Mouse (Mus musculus) heart, embryonic 13.5 days (tissue): ENCODE measurements around the gene 9130230L23Rik. TPM values are rescaled to one million over a fixed set of nuclear protein-coding genes. Genes with fewer than 3 reads are reported as not detected.

Source experiments
- ATAC-seq: fragments of 200-750 bp; cut with Nextera tagmentation; 2 replicates; pipeline ENCODE4 v1.8.0; 2017; ENCODE audit warnings: moderate TSS enrichment; ENCODE audit not compliant: insufficient number of reproducible peaks, low FRiP score, low TSS enrichment; ENCODE audit errors: extremely low read depth
- H3K27ac ChIP-seq: fragments of 300-500 bp; sonication (generic); replicated peaks from 2 replicates; pipeline ENCODE4 v1.5.1; 2015; ENCODE audit warnings: moderate library complexity, mild to moderate bottlenecking, inconsistent platforms
- H3K27me3 ChIP-seq: fragments of 300-500 bp; sonication (generic); replicated peaks from 2 replicates; pipeline ENCODE4 v1.6.1; 2015; ENCODE audit warnings: mild to moderate bottlenecking, inconsistent platforms
- H3K36me3 ChIP-seq: fragments of 300-500 bp; sonication (generic); 2 replicates; pipeline ENCODE4 v1.6.1; 2015; ENCODE audit warnings: mild to moderate bottlenecking, inconsistent platforms
- H3K4me1 ChIP-seq: fragments of 300-500 bp; sonication (generic); 2 replicates; pipeline ENCODE4 v1.6.1; 2015; ENCODE audit warnings: inconsistent platforms
- H3K4me2 ChIP-seq: fragments of 300-500 bp; sonication (generic); 2 replicates; pipeline ENCODE4 v1.6.1; 2015; ENCODE audit warnings: inconsistent platforms, mild to moderate bottlenecking, moderate library complexity
- H3K4me3 ChIP-seq: fragments of 300-500 bp; sonication (generic); 2 replicates; pipeline ENCODE4 v1.5.1; 2015; ENCODE audit warnings: moderate library complexity, mild to moderate bottlenecking, inconsistent platforms
- H3K9ac ChIP-seq: fragments of 300-500 bp; sonication (generic); 2 replicates; pipeline ENCODE4 v1.6.1; 2015; ENCODE audit warnings: inconsistent platforms, mild to moderate bottlenecking, moderate library complexity
- H3K9me3 ChIP-seq: fragments of 300-500 bp; sonication (generic); 2 replicates; pipeline ENCODE4 v1.6.1; 2016; ENCODE audit warnings: inconsistent platforms
- WGBS: fragments of 180-500 bp; shearing (Covaris S2); methylation state at CpG from one replicate; pipeline ENCODE4 v1.1.7; 2015; ENCODE audit warnings: mixed read lengths; 5-methylcytosine and 5-hydroxymethylcytosine counted together
- polyA plus RNA-seq: library from polyadenylated mRNA; unstranded; fragments of >200 nt; fragmentation: Nextera tagmentation; extraction: Ambion mirVana; gene quantifications from 2 replicates; pipeline ENCODE4 v1.2.1, GENCODE M21; 2015

The 9130230L23Rik gene
- polyA plus RNA-seq, 1 experiment from 2014 or later = not detected

GRCm38 (mm10) chr5:65950679-65951512, 53.2 kb downstream of the 9130230L23Rik start:
- no peak for ATAC-seq
- Histone ChIP-seq H3K4me2 (no peak overlapping the region), H3K4me3 (no peak overlapping the region), H3K4me1 (peaks cover 11% of the 10 kb centered on the region), H3K27me3 (no peaks in the 10 kb centered on the region), H3K36me3 (no peaks in the 10 kb centered on the region), H3K27ac (no peak overlapping the region), H3K9ac (no peak overlapping the region), H3K9me3 (no peaks in the 10 kb centered on the region)
- WGBS = 74% methylated on average over 18 of the region's 18 CpGs

- no peaks in the 10 kb centered on the region for H3K9me3 ChIP-seq
- ATAC-seq = no peak
- WGBS = 79% methylated on average over 6 of the region's 6 CpGs
- H3K4me3 ChIP-seq = no peak overlapping the region
- H3K27ac ChIP-seq = no peak overlapping the region
- H3K36me3 ChIP-seq = no peaks in the 10 kb centered on the region
- no peak overlapping the region for H3K9ac ChIP-seq
- H3K27me3 ChIP-seq = no peaks in the 10 kb centered on the region
- no peak overlapping the region for H3K4me2 ChIP-seq
- H3K4me1 ChIP-seq = peaks cover 6% of the 10 kb centered on the region
Measured at GRCm38 (mm10) chr5:65950236-65950635, 53.8 kb downstream of the 9130230L23Rik start.

- no peak for ATAC-seq
- no peak overlapping the region for H3K9ac ChIP-seq
- H3K4me3 ChIP-seq = no peak overlapping the region
- H3K4me2 ChIP-seq = no peak overlapping the region
- peaks cover 2% of the 10 kb centered on the region; the same call in 1 of the 2 replicates for H3K4me1 ChIP-seq
- no peak overlapping the region for H3K27ac ChIP-seq
- no peaks in the 10 kb centered on the region for H3K27me3 ChIP-seq
- WGBS = 81% methylated on average over 3 of the region's 3 CpGs
- H3K9me3 ChIP-seq = no peaks in the 10 kb centered on the region
- no peaks in the 10 kb centered on the region for H3K36me3 ChIP-seq
Measured at GRCm38 (mm10) chr5:65949822-65950221, 54.3 kb downstream of the 9130230L23Rik start.

- 56% methylated on average over 4 of the region's 4 CpGs for WGBS
- no peak for ATAC-seq
- no peaks in the 10 kb centered on the region for H3K36me3 ChIP-seq
- peaks cover 14% of the 10 kb centered on the region for H3K4me1 ChIP-seq
- no peaks in the 10 kb centered on the region for H3K9me3 ChIP-seq
- H3K4me2 ChIP-seq = no peak overlapping the region
- no peak overlapping the region for H3K27ac ChIP-seq
- no peak overlapping the region for H3K9ac ChIP-seq
- H3K27me3 ChIP-seq = no peaks in the 10 kb centered on the region
- H3K4me3 ChIP-seq = no peak overlapping the region
Measured at GRCm38 (mm10) chr5:65941145-65941544, 62.9 kb downstream of the 9130230L23Rik start.

GRCm38 (mm10) chr5:65937998-65938715, 65.9 kb downstream of the 9130230L23Rik start:
- ATAC-seq = 0 out of 2 replicates have a peak, but pooled peaks have one; percentile 23
- H3K36me3 ChIP-seq = no peaks in the 10 kb centered on the region
- H3K4me1 ChIP-seq = peaks cover 14% of the 10 kb centered on the region
- no peak overlapping the region for H3K4me2 ChIP-seq
- H3K9me3 ChIP-seq = no peaks in the 10 kb centered on the region
- no peak overlapping the region for H3K4me3 ChIP-seq
- H3K27me3 ChIP-seq = no peaks in the 10 kb centered on the region
- 60% methylated on average over 9 of the region's 9 CpGs for WGBS
- no peak overlapping the region for H3K27ac ChIP-seq
- no peak overlapping the region for H3K9ac ChIP-seq

GRCm38 (mm10) chr5:65937011-65937726, 66.9 kb downstream of the 9130230L23Rik start:
- Histone ChIP-seq H3K9ac (peak overlapping the region; percentile 14; the same call in 1 of the 2 replicates), H3K36me3 (no peaks in the 10 kb centered on the region), H3K4me1 (peaks cover 14% of the 10 kb centered on the region), H3K9me3 (no peaks in the 10 kb centered on the region), H3K27me3 (no peaks in the 10 kb centered on the region), H3K27ac (peak overlapping the region; percentile 37; the same call in 1 of the 2 replicates), H3K4me3 (no peak overlapping the region), H3K4me2 (peak overlapping the region; percentile 37)
- WGBS = 40% methylated on average over 11 of the region's 11 CpGs
- ATAC-seq = no peak

- no peak within 1 kb of the TSS for H3K4me3 ChIP-seq
- no peak for ATAC-seq
- H3K9me3 ChIP-seq = no peaks in the 10 kb centered on the region
- H3K9ac ChIP-seq = no peak within 1 kb of the TSS
- WGBS = 72% methylated on average over 5 of the region's 5 CpGs
- H3K27me3 ChIP-seq = no peaks in the 10 kb centered on the region
- H3K27ac ChIP-seq = no peak within 1 kb of the TSS
- H3K36me3 ChIP-seq = no peaks in the 10 kb centered on the region
- peaks cover 7% of the 10 kb centered on the region for H3K4me1 ChIP-seq
- no peak within 1 kb of the TSS for H3K4me2 ChIP-seq
Measured at GRCm38 (mm10) chr5:65934783-65935182, 69.3 kb downstream of the 9130230L23Rik start, which contains the start of gene Chrna9. TSS of gene Chrna9 (plus strand) at chr5:65934921.

- Histone ChIP-seq H3K27ac (no peak overlapping the region), H3K36me3 (no peaks in the 10 kb centered on the region), H3K4me2 (no peak overlapping the region), H3K4me3 (no peak overlapping the region), H3K4me1 (peaks cover 7% of the 10 kb centered on the region), H3K9me3 (no peaks in the 10 kb centered on the region), H3K9ac (no peak overlapping the region), H3K27me3 (no peaks in the 10 kb centered on the region)
- 77% methylated on average over 2 of the region's 2 CpGs for WGBS
- no peak for ATAC-seq
Measured at GRCm38 (mm10) chr5:65933764-65934163, 70.3 kb downstream of the 9130230L23Rik start.

GRCm38 (mm10) chr5:65933258-65933657, 70.8 kb downstream of the 9130230L23Rik start:
- H3K4me1 ChIP-seq = peaks cover 7% of the 10 kb centered on the region
- H3K4me2 ChIP-seq = no peak overlapping the region
- no peaks in the 10 kb centered on the region for H3K27me3 ChIP-seq
- 78% methylated on average over 4 of the region's 4 CpGs for WGBS
- H3K27ac ChIP-seq = no peak overlapping the region
- H3K36me3 ChIP-seq = no peaks in the 10 kb centered on the region
- H3K9me3 ChIP-seq = no peaks in the 10 kb centered on the region
- no peak for ATAC-seq
- H3K4me3 ChIP-seq = no peak overlapping the region
- no peak overlapping the region for H3K9ac ChIP-seq

- H3K9ac ChIP-seq = no peak overlapping the region
- H3K4me2 ChIP-seq = no peak overlapping the region
- ATAC-seq = no peak
- H3K4me3 ChIP-seq = no peak overlapping the region
- H3K27me3 ChIP-seq = no peaks in the 10 kb centered on the region
- 65% methylated on average over 4 of the region's 4 CpGs for WGBS
- H3K36me3 ChIP-seq = no peaks in the 10 kb centered on the region
- no peaks in the 10 kb centered on the region for H3K9me3 ChIP-seq
- H3K4me1 ChIP-seq = no peaks in the 10 kb centered on the region
- no peak overlapping the region for H3K27ac ChIP-seq
Measured at GRCm38 (mm10) chr5:65930171-65930570, 73.9 kb downstream of the 9130230L23Rik start.
